Mouse (Mus musculus): ENCODE results near the gene Tomm20. TPM values are rescaled to one million over a fixed set of nuclear protein-coding genes. Genes with fewer than 3 reads are reported as not detected.
"Not testable (repeated sequence)": the region's sequence is repeated elsewhere in the genome, so short reads cannot be mapped to it uniquely, and the experiment has no call there.

Gene Tomm20
- polyA plus RNA-seq (2014; fragmentation: Nextera tagmentation; extraction: Ambion mirVana) = 219 and 222 TPM in 2 replicates

DNA sequence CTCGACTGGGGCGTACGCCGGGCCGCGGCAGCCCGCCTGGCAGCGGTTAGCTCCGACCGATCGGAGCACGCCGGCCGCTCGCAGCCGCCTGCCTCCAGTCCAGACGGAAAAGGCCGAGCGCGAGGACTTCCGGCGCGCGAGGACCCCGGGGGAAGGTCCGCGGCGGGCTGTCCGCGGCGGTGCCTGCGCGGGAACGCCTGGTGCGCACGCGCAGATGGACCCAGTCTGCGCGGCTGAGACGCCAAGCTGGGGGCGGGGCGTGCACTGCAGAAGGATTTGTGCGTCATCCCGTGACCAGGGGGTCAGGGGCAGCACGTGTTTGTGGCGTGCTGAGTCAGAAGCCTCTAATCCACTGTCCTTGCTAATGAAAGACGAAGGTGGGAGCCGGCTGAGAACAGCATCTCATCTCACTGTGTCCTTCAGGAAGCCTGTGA lies at the start of gene Tomm20:
Gene Tomm20, minus strand, starts transcription at position 115 of the 434 bp plus-strand sequence.
- Histone ChIP-seq H3K4me3 (ENCODE audit: low read depth, low read length) (peak within 1 kb of the TSS; percentile 68), H3K4me2 (ENCODE audit: low read depth, low read length) (peak within 1 kb of the TSS; percentile 92), H3K4me1 (ENCODE audit: control insufficient read depth, insufficient read depth, low read length) (peaks cover 17% of the 10 kb centered on the region), H3K9me3 (ENCODE audit: control insufficient read depth, low read length) (no peaks in the 10 kb centered on the region), H3K9ac (replicated peaks; ENCODE audit: low read depth, low read length) (peak within 1 kb of the TSS; percentile 72), H3K27ac (ENCODE audit: low read depth, low read length) (peak within 1 kb of the TSS; percentile 80), H3K27me3 (ENCODE audit: control insufficient read depth, insufficient read depth, low read length) (no peaks in the 10 kb centered on the region), H3K36me3 (ENCODE audit: control insufficient read depth, insufficient read depth, low read length) (peaks cover 6% of the 10 kb centered on the region)
- under 1% methylated on average over 48 of the region's 48 CpGs for WGBS
- ATAC-seq (ENCODE audit: low read depth) = peak; percentile 93

DNA sequence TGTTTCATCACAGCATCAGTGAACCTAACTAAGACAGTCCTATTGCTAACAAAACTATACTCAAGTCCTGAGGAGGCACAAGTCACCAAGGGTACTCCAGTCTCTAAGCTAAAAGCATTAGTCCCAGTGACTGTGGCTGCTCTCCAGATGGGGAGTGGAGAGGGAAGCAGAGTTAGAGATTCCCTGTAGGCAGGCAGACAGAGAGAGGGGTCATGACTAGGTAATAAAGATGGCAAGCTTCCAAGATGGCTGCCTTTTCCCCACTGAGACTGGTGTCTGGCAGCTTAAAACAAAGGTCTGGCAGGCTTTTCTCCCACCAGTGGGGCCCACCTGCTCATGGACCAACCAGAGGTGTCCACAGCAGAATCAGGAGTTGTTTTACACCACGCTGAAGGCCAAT lies 48.9 kb upstream of the Tomm20 start:
- Histone ChIP-seq H3K27me3 (ENCODE audit: control insufficient read depth, insufficient read depth, low read length) (no peaks in the 10 kb centered on the region), H3K4me3 (ENCODE audit: low read depth, low read length) (no peak overlapping the region), H3K27ac (ENCODE audit: low read depth, low read length) (no peak overlapping the region), H3K36me3 (ENCODE audit: control insufficient read depth, insufficient read depth, low read length) (no peaks in the 10 kb centered on the region), H3K9me3 (ENCODE audit: control insufficient read depth, low read length) (no peaks in the 10 kb centered on the region), H3K4me2 (ENCODE audit: low read depth, low read length) (no peak overlapping the region), H3K4me1 (ENCODE audit: control insufficient read depth, insufficient read depth, low read length) (no peaks in the 10 kb centered on the region), H3K9ac (replicated peaks; ENCODE audit: low read depth, low read length) (no peak overlapping the region)
- 50% methylated on average over 1 of the region's 1 CpGs for WGBS
- ATAC-seq (ENCODE audit: low read depth) = no peak

DNA sequence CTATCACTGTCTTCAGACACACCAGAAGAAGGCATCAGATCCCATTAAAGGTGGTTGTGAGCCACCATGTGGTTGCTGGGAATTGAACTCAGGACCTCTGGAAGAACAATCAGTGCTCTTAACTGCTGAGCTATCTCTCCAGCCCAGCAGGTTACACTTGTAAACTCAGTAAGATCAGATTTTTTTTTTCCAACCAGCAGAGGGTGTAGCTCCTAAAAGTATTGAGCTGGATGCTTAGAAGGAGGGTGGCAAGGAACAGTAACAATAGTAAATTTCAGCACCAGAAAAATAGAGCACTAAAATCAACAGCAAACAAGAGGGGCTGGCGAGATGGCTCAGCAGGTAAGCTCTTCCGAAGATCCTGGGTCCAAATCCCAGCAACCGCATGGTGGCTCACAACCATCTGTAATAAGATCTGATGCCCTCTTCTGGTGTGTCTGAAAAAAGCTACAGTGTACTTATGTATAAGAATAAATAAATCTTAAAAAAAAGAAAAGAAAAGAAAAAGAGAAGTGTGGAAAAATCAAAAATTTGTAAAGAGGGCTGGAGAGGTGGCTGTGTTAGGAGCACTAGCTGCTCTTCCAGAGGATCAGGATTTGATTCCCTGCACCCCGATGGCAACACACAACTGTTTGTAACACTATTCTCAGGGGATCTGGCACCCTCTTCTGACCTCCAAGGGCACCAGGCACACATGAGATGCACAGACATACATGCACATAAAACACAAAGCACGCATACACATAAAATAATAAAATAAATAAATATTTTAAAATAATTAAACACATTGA lies 43.9 kb upstream of the Tomm20 start:
- 80% methylated on average over 5 of the region's 5 CpGs for WGBS
- no peak for ATAC-seq (ENCODE audit: low read depth)

DNA sequence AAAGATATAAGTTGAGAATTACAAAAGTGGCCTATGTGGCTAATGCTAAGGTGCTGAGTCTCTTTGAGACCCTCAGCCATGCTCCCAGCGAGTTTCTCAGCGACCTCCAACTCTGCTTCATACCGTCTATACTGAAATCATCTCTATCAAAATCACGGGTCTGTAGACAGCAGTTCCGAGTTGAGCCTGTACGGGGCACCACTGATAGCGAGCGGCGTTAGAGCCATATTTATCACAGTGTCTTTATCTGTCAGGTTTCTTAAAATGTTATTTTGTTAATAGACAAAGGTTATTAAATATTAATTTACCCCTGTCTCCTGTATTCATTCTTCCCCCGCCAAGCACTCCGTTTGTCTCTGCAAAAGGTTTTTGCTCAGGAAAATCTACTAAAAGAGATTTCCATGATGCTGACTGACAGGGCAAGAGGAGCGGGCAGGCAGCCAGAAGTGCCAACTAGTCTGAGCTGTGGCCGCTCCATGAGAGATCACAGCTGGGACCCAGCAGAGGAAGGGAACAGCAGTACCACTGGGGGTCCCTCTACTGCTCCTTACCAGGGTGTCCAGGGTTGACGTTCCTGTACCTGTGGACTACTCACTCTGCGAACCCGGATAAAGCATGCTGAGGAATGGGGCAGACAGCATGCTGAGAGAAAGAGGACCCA lies 42.8 kb upstream of the Tomm20 start:
- WGBS = 67% methylated on average over 16 of the region's 16 CpGs
- Histone ChIP-seq H3K27me3 (ENCODE audit: control insufficient read depth, insufficient read depth, low read length) (no peaks in the 10 kb centered on the region), H3K9me3 (ENCODE audit: control insufficient read depth, low read length) (no peaks in the 10 kb centered on the region), H3K27ac (ENCODE audit: low read depth, low read length) (no peak overlapping the region), H3K4me3 (ENCODE audit: low read depth, low read length) (no peak overlapping the region), H3K9ac (replicated peaks; ENCODE audit: low read depth, low read length) (no peak overlapping the region), H3K4me1 (ENCODE audit: control insufficient read depth, insufficient read depth, low read length) (no peaks in the 10 kb centered on the region), H3K36me3 (ENCODE audit: control insufficient read depth, insufficient read depth, low read length) (no peaks in the 10 kb centered on the region), H3K4me2 (ENCODE audit: low read depth, low read length) (no peak overlapping the region)
- no peak for ATAC-seq (ENCODE audit: low read depth)

More for the DNA sequence above, 43.9 kb upstream of the Tomm20 start:
- no peaks in the 10 kb centered on the region for H3K9me3 ChIP-seq (ENCODE audit: control insufficient read depth, low read length)
- no peak overlapping the region for H3K27ac ChIP-seq (ENCODE audit: low read depth, low read length)
- no peaks in the 10 kb centered on the region for H3K4me1 ChIP-seq (ENCODE audit: control insufficient read depth, insufficient read depth, low read length)
- no peak overlapping the region for H3K9ac ChIP-seq (replicated peaks; ENCODE audit: low read depth, low read length)
- no peaks in the 10 kb centered on the region for H3K27me3 ChIP-seq (ENCODE audit: control insufficient read depth, insufficient read depth, low read length)
- no peak overlapping the region for H3K4me2 ChIP-seq (ENCODE audit: low read depth, low read length)
- no peak overlapping the region for H3K4me3 ChIP-seq (ENCODE audit: low read depth, low read length)
- H3K36me3 ChIP-seq (ENCODE audit: control insufficient read depth, insufficient read depth, low read length) = no peaks in the 10 kb centered on the region

DNA sequence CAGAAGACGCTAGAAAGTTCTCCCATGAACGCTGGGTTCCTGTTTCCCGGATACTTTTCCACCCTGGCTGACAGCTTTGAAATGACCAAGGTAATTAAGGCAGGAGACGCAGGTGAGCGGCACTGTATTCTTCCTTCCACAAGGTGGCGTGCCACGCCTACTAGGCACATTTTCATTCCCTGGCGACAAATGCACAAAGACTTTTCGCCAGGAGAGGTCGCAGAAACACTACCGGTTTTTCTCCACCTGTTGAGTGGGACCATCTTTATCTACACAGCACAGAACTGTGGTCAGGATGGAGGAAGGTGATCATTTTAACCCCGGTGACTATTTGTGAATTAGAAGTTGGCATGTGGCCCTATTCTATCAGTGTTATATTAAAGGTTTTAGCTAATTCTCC lies 40.9 kb upstream of the Tomm20 start:
- no peak overlapping the region for H3K4me3 ChIP-seq (ENCODE audit: low read depth, low read length)
- H3K4me2 ChIP-seq (ENCODE audit: low read depth, low read length) = no peak overlapping the region
- peak; percentile 61; the same call in 1 of the 2 replicates for ATAC-seq (ENCODE audit: low read depth)
- no peak overlapping the region for H3K27ac ChIP-seq (ENCODE audit: low read depth, low read length)
- WGBS = 4% methylated on average over 12 of the region's 12 CpGs
- no peaks in the 10 kb centered on the region for H3K4me1 ChIP-seq (ENCODE audit: control insufficient read depth, insufficient read depth, low read length)
- no peaks in the 10 kb centered on the region for H3K9me3 ChIP-seq (ENCODE audit: control insufficient read depth, low read length)
- H3K27me3 ChIP-seq (ENCODE audit: control insufficient read depth, insufficient read depth, low read length) = no peaks in the 10 kb centered on the region
- no peaks in the 10 kb centered on the region for H3K36me3 ChIP-seq (ENCODE audit: control insufficient read depth, insufficient read depth, low read length)
- no peak overlapping the region for H3K9ac ChIP-seq (replicated peaks; ENCODE audit: low read depth, low read length)

DNA sequence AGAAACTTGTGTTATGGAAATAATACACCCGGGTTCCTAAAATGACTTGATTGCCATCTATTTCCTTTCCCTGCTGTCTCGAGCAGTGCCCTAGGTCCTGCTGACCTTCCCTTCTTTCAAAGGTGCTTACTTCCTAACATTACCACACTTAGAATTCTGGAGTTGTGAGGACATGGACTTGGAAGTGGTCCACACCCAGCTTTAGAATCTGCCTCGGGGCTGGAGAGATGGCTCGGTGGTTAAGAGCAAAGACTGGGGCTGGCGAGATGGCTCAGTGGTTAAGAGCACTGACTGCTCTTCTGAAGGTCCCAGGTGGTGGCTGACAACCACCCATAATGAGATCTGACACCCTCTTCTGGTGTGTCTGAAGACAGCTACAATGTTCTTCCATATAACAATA lies 34.4 kb upstream of the Tomm20 start:
- no peak overlapping the region for H3K9ac ChIP-seq (replicated peaks; ENCODE audit: low read depth, low read length)
- no peaks in the 10 kb centered on the region for H3K36me3 ChIP-seq (ENCODE audit: control insufficient read depth, insufficient read depth, low read length)
- no peak overlapping the region for H3K4me2 ChIP-seq (ENCODE audit: low read depth, low read length)
- WGBS = 67% methylated on average over 5 of the region's 5 CpGs
- ATAC-seq (ENCODE audit: low read depth) = no peak
- no peaks in the 10 kb centered on the region for H3K4me1 ChIP-seq (ENCODE audit: control insufficient read depth, insufficient read depth, low read length)
- H3K27ac ChIP-seq (ENCODE audit: low read depth, low read length) = no peak overlapping the region
- H3K27me3 ChIP-seq (ENCODE audit: control insufficient read depth, insufficient read depth, low read length) = no peaks in the 10 kb centered on the region; the same call in 1 of the 2 replicates
- no peak overlapping the region for H3K4me3 ChIP-seq (ENCODE audit: low read depth, low read length)
- H3K9me3 ChIP-seq (ENCODE audit: control insufficient read depth, low read length) = no peaks in the 10 kb centered on the region

DNA sequence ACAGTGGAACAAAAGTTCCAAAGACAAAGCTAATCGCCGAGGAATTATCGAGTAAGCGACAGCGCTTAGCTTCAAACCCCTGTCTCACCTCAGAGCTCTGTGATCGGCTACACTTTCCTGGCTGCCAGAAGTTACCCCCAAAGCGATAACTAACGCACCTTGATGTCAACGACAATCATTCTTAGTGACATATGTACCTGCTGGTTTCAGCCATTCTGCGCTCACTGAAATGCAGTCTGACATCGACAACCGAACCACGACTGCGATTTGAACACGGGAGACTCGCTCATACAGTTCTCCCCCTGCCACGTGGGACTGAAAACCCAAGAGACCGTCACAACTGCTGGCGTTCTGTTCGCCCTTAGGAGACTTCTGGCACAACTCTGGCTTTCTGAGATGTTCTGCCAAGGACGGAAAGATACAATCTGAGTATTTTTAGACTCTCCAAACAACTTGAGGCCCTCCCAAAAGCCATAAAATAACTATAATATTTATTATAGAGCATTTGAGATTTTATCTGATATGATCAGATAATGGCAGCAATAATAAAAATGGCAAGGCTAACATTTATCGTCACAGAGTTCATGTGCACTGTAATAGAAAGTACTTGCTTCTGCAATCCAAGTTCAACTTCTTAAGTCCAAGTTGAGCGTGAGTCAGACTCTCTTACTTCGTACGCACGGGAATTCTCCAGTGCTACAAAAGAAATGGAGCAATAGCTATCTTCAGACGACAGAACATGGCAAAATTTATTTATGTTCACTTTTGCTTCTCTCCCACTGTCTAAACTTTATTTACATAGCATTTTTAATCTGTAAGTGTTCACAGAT lies 33.7 kb upstream of the Tomm20 start:
- no peak for ATAC-seq (ENCODE audit: low read depth)
- H3K9ac ChIP-seq (replicated peaks; ENCODE audit: low read depth, low read length) = no peak overlapping the region
- no peaks in the 10 kb centered on the region for H3K9me3 ChIP-seq (ENCODE audit: control insufficient read depth, low read length)
- H3K36me3 ChIP-seq (ENCODE audit: control insufficient read depth, insufficient read depth, low read length) = no peaks in the 10 kb centered on the region
- peak overlapping the region; percentile 11; the same call in 1 of the 2 replicates for H3K4me3 ChIP-seq (ENCODE audit: low read depth, low read length)
- WGBS = 25% methylated on average over 27 of the region's 27 CpGs
- H3K27me3 ChIP-seq (ENCODE audit: control insufficient read depth, insufficient read depth, low read length) = no peaks in the 10 kb centered on the region; the same call in 1 of the 2 replicates
- no peak overlapping the region for H3K27ac ChIP-seq (ENCODE audit: low read depth, low read length)
- no peaks in the 10 kb centered on the region for H3K4me1 ChIP-seq (ENCODE audit: control insufficient read depth, insufficient read depth, low read length)
- H3K4me2 ChIP-seq (ENCODE audit: low read depth, low read length) = peak overlapping the region; percentile 4; the same call in 1 of the 2 replicates

DNA sequence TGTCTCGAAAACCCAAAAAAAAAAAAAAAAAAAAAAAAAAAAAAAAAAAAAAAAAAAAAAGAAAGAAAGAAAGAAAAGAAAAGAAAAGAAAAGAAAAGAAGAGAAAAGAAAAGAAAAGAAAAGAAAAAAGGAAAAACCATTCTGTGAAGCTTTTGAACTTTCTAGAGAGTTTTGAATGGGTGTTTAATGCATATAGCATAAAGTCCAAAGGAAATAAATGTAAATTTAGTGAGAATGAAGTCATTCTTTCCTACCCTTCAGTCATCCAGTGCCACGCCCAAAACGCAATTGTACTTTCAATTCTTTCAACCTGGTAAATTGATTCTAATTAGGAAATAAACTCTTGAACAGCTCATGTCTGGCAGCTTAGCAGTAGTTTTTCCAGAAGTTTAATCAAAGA lies 32.9 kb upstream of the Tomm20 start:
- not testable (repeated sequence) for H3K36me3 ChIP-seq (ENCODE audit: control insufficient read depth, insufficient read depth, low read length); ATAC-seq (ENCODE audit: low read depth); H3K27me3 ChIP-seq (ENCODE audit: control insufficient read depth, insufficient read depth, low read length); H3K9me3 ChIP-seq (ENCODE audit: control insufficient read depth, low read length); H3K27ac ChIP-seq (ENCODE audit: low read depth, low read length); H3K9ac ChIP-seq (replicated peaks; ENCODE audit: low read depth, low read length); H3K4me1 ChIP-seq (ENCODE audit: control insufficient read depth, insufficient read depth, low read length); H3K4me3 ChIP-seq (ENCODE audit: low read depth, low read length); H3K4me2 ChIP-seq (ENCODE audit: low read depth, low read length)
- 56% methylated on average over 2 of the region's 3 CpGs for WGBS
